Mouse (Mus musculus) heart, embryonic 14.5 days (tissue): Measurements from ENCODE around the gene Tnik. TPM values are rescaled to one million over a fixed set of nuclear protein-coding genes. Genes with fewer than 3 reads are reported as not detected.

Experiments
- ATAC-seq: fragments of 200-750 bp; cut with Nextera tagmentation; 2 replicates; pipeline ENCODE4 v1.8.0; 2017; ENCODE audit warnings: low read depth, moderate TSS enrichment; ENCODE audit not compliant: insufficient number of reproducible peaks, insufficient read depth, low FRiP score
- H3K27ac ChIP-seq, 2 experiments: fragments of 200-500 bp in 1 of 2; fragments of 300-500 bp in 1 of 2; sonication (generic) in 1 of 2; replicated peaks in 1 of 2; 2 replicates each; pipeline ENCODE4 v1.5.1; 2012 to 2014; ENCODE audit warnings: low read depth in 2 of 2, low read length in 2 of 2, control low read depth in 1 of 2, mild to moderate bottlenecking in 1 of 2, mixed read lengths in 1 of 2; ENCODE audit not compliant: control insufficient read depth in 1 of 2, insufficient read depth in 1 of 2
- H3K27me3 ChIP-seq: fragments of 300-500 bp; sonication (generic); 2 replicates; pipeline ENCODE4 v1.6.1; 2014; ENCODE audit warnings: mild to moderate bottlenecking, low read length, control low read depth; ENCODE audit not compliant: control insufficient read depth, insufficient read depth
- H3K36me3 ChIP-seq: fragments of 300-500 bp; sonication (generic); 2 replicates; pipeline ENCODE4 v1.6.1; 2014; ENCODE audit warnings: mild to moderate bottlenecking, control low read depth, low read length, mixed read lengths; ENCODE audit not compliant: control insufficient read depth, insufficient read depth
- H3K4me1 ChIP-seq, 2 experiments: fragments of 200-500 bp in 1 of 2; fragments of 300-500 bp in 1 of 2; sonication (generic) in 1 of 2; 2 replicates each; pipeline ENCODE4 v1.6.1; 2012 to 2014; ENCODE audit warnings: low read length in 2 of 2, control low read depth in 1 of 2, mixed read lengths in 1 of 2; ENCODE audit not compliant: control insufficient read depth in 2 of 2, insufficient read depth in 2 of 2
- H3K4me2 ChIP-seq: fragments of 300-500 bp; sonication (generic); 2 replicates; pipeline ENCODE4 v1.6.1; 2014; ENCODE audit warnings: mild to moderate bottlenecking, low read length
- H3K4me3 ChIP-seq, 2 experiments: fragments of 200-500 bp in 1 of 2; fragments of 300-500 bp in 1 of 2; sonication (generic) in 1 of 2; 2 replicates each; pipeline ENCODE4 v1.5.1; 2012 to 2014; ENCODE audit warnings: low read length in 2 of 2, mild to moderate bottlenecking in 2 of 2, control low read depth in 1 of 2, low read depth in 1 of 2, moderate library complexity in 1 of 2; ENCODE audit not compliant: control insufficient read depth in 1 of 2, insufficient read depth in 1 of 2
- H3K9ac ChIP-seq: fragments of 300-500 bp; sonication (generic); 2 replicates; pipeline ENCODE4 v1.6.1; 2014; ENCODE audit warnings: mild to moderate bottlenecking, low read length
- H3K9me3 ChIP-seq: fragments of 300-500 bp; sonication (generic); 2 replicates; pipeline ENCODE4 v1.6.1; 2016; ENCODE audit warnings: low read length, control low read depth; ENCODE audit not compliant: control insufficient read depth
- WGBS: fragments of 180-500 bp; shearing (Covaris S2); extraction: QIAGEN DNeasy Blood & Tissue Kit; methylation state at CpG from one replicate; pipeline ENCODE4 v1.1.7; 2014; 5-methylcytosine and 5-hydroxymethylcytosine counted together
- polyA plus RNA-seq: library from polyadenylated mRNA; unstranded; fragments of >200 nt; fragmentation: Nextera tagmentation; extraction: Ambion mirVana; gene quantifications from 2 replicates; pipeline ENCODE4 v1.2.1, GENCODE M21; 2014

Tnik gene
- polyA plus RNA-seq, 1 experiment from 2014 or later: 13.7 TPM

- no peaks in the 10 kb centered on the region for H3K9me3 ChIP-seq
- H3K27ac ChIP-seq: no peak overlapping the region
- no peak for ATAC-seq
- H3K27me3 ChIP-seq: no peaks in the 10 kb centered on the region
- no peak overlapping the region for H3K9ac ChIP-seq
- no peak overlapping the region for H3K4me3 ChIP-seq
- 79% methylated on average over 9 of the region's 9 CpGs for WGBS
- peaks cover 2 to 12% of the 10 kb centered on the region in 2 experiments; a peak in 3 of 4 replicates for H3K4me1 ChIP-seq
- peaks cover 17% of the 10 kb centered on the region for H3K36me3 ChIP-seq
- H3K4me2 ChIP-seq: no peak overlapping the region
These were observed 380.4 kb downstream of the Tnik start for GRCm38 (mm10) chr3:28643252-28643947.

DNA sequence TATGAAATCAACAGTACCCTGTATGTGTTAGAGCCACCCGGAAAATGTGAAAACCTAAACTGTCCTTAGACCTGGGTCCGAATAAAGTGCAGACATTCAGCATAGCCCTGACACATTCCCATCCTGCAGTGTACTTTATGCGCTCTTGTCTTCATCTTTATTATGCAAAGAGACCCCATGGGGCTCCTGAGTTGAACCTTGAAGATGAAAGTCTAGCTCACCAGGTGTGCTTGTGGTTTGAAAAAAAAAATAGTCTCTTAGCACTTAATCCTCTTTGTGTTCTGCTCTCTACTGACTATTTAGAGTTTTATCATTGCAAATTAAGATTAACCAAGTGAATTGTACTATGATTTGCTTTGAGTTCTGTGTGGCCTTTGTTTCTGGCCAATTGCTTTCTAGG lies 389.6 kb downstream of the Tnik start:
- Histone ChIP-seq H3K4me1 (no peaks in the 10 kb centered on the region), H3K4me3 (no peak overlapping the region), H3K27ac (no peak overlapping the region), H3K4me2 (no peak overlapping the region), H3K9ac (no peak overlapping the region), H3K9me3 (no peaks in the 10 kb centered on the region), H3K27me3 (no peaks in the 10 kb centered on the region), H3K36me3 (peaks cover 22% of the 10 kb centered on the region)
- no peak for ATAC-seq
- 74% methylated on average over 3 of the region's 3 CpGs for WGBS

DNA sequence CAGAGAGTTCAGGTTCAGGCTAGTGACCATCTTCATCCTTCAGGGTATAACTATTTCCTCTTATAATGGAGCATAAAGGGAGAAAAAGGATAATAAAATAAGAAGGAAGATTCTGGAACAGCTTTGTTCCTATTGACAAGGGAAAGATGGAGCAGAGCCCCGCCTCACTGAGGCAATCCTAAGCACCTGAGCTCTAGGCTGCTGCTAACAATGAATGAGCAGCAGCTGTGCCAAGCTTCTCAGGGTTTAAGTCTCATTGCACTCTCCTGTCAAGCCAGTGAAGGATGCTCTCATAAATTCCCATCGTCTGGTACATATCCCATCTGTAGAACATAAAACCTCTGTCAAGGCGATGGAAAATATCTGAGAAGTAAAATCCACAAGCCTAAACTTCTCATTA lies 390.0 kb downstream of the Tnik start:
- no peak overlapping the region for H3K4me3 ChIP-seq
- no peaks in the 10 kb centered on the region for H3K4me1 ChIP-seq
- H3K9me3 ChIP-seq: no peaks in the 10 kb centered on the region
- H3K4me2 ChIP-seq: no peak overlapping the region
- H3K27ac ChIP-seq: no peak overlapping the region
- no peaks in the 10 kb centered on the region for H3K27me3 ChIP-seq
- H3K9ac ChIP-seq: no peak overlapping the region
- H3K36me3 ChIP-seq: peaks cover 18% of the 10 kb centered on the region
- no peak for ATAC-seq
- 81% methylated on average over 3 of the region's 3 CpGs for WGBS

DNA sequence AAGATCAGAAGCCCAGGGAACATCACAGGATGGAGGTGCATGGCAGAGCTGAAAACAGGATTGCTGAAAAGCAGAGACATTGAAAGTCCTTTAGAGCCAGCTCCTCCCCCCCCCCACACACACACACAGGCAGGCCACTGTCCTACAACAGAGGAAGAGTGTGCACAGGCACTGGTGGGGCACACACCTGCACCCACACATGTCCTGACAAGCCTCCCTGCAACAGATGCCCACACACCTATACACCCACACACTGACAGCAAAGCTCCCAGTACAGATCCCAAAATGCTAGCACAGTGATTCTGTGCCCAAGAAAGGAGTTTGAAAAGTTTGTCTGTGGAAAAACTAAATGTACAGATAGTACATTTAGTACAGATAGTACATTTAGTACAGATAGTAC lies 391.7 kb downstream of the Tnik start:
- Histone ChIP-seq H3K4me3 (no peak overlapping the region), H3K4me1 (no peaks in the 10 kb centered on the region), H3K27ac (no peak overlapping the region), H3K36me3 (peaks cover 16% of the 10 kb centered on the region), H3K4me2 (no peak overlapping the region), H3K9me3 (no peaks in the 10 kb centered on the region), H3K27me3 (no peaks in the 10 kb centered on the region), H3K9ac (no peak overlapping the region)
- ATAC-seq: no peak

DNA sequence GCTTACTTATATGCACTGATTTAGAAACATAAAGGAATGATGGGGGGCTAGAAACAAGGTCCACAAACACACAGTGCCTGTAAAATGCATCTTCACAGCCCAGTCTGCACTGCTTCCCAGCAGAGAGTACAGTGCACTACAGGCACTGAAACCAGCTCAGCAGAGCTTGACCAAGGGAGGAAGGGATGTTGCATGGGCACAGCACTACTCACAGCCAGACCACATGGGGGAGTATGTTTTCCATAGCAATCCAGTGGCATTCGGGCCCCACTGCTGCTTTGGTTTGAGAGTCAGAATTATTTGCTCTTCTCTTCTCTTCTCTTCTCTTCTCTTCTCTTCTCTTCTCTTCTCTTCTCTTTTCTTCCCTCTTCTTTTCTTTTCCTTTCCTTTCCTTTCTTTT lies 395.3 kb downstream of the Tnik start:
- H3K27ac ChIP-seq: no peak overlapping the region
- no peak for ATAC-seq
- no peak overlapping the region for H3K4me2 ChIP-seq
- WGBS: 39% methylated on average over 1 of the region's 1 CpGs
- no peaks in the 10 kb centered on the region for H3K9me3 ChIP-seq
- no peaks in the 10 kb centered on the region for H3K27me3 ChIP-seq
- H3K36me3 ChIP-seq: peaks cover 19% of the 10 kb centered on the region
- H3K9ac ChIP-seq: no peak overlapping the region
- no peak overlapping the region for H3K4me3 ChIP-seq
- no peaks in the 10 kb centered on the region for H3K4me1 ChIP-seq

DNA sequence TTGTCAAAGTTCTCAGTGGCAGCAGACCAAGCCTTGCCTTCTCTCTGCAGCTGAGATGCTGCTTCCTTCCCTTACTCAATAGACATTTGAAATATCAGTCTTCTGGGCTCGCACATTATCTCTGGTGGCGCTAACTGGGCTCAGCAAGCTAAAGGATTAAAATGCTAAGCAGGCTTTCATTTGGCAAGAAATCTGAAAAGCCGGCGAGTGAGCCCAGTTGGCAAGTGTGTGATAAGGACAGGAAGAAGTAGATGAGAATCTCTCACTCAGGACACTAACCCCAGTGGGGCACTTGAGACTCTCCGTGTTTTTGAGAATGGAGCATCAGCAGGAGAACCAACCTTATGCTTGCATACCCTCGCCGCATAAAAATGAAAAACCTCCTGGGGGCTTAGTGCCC lies 417.8 kb downstream of the Tnik start:
- ATAC-seq: no peak
- no peak overlapping the region for H3K9ac ChIP-seq
- WGBS: 35% methylated on average over 7 of the region's 7 CpGs
- H3K4me2 ChIP-seq: no peak overlapping the region
- H3K9me3 ChIP-seq: no peaks in the 10 kb centered on the region
- no peaks in the 10 kb centered on the region for H3K36me3 ChIP-seq
- H3K27ac ChIP-seq: no peak overlapping the region
- no peak overlapping the region for H3K4me3 ChIP-seq
- H3K27me3 ChIP-seq: no peaks in the 10 kb centered on the region
- peaks cover 6% of the 10 kb centered on the region in 2 experiments; a peak in 2 of 4 replicates for H3K4me1 ChIP-seq

GRCm38 (mm10) chr3:28681866-28682265 lies 418.9 kb downstream of the Tnik start:
- no peaks in the 10 kb centered on the region for H3K9me3 ChIP-seq
- no peak overlapping the region for H3K4me3 ChIP-seq
- no peak for ATAC-seq
- no peaks in the 10 kb centered on the region for H3K27me3 ChIP-seq
- H3K9ac ChIP-seq: no peak overlapping the region
- 38% methylated on average over 6 of the region's 6 CpGs for WGBS
- no peak overlapping the region for H3K4me2 ChIP-seq
- no peak overlapping the region for H3K27ac ChIP-seq
- H3K36me3 ChIP-seq: no peaks in the 10 kb centered on the region
- H3K4me1 ChIP-seq: peaks cover 6% of the 10 kb centered on the region in 2 experiments; a peak in 2 of 4 replicates

- H3K4me1 ChIP-seq: peaks cover 6% of the 10 kb centered on the region in 2 experiments; a peak in 2 of 4 replicates
- 79% methylated on average over 3 of the region's 3 CpGs for WGBS
- no peak overlapping the region for H3K4me3 ChIP-seq
- ATAC-seq: no peak
- H3K27me3 ChIP-seq: no peaks in the 10 kb centered on the region
- H3K4me2 ChIP-seq: no peak overlapping the region
- no peak overlapping the region for H3K27ac ChIP-seq
- H3K9me3 ChIP-seq: no peaks in the 10 kb centered on the region
- no peaks in the 10 kb centered on the region for H3K36me3 ChIP-seq
- no peak overlapping the region for H3K9ac ChIP-seq
These were observed 419.4 kb downstream of the Tnik start for GRCm38 (mm10) chr3:28682411-28682810.
